Mouse (Mus musculus) neural tube, embryonic 11.5 days (tissue): ENCODE data around the gene Ncoa5. TPM values are rescaled to one million over a fixed set of nuclear protein-coding genes. Genes with fewer than 3 reads are reported as not detected.
A peak's percentile ranks its signal among the peaks of the same experiment; 100 is the strongest.

Source experiments
- ATAC-seq: fragments of 200-750 bp; cut with Nextera tagmentation; 2 replicates; pipeline ENCODE4 v1.8.0; 2017; ENCODE audit warnings: moderate number of reproducible peaks, mild to moderate bottlenecking, moderate TSS enrichment, moderate library complexity; ENCODE audit not compliant: insufficient read depth, low FRiP score, low TSS enrichment
- DNase-seq: peaks from one replicate; pipeline ENCODE4 v3.0.0-alpha.2; 2015; ENCODE audit warnings: low spot score
- H3K27ac ChIP-seq: fragments of 300-500 bp; sonication (generic); 2 replicates; pipeline ENCODE4 v1.5.1; 2014; ENCODE audit warnings: low read depth, mild to moderate bottlenecking, low read length
- H3K27me3 ChIP-seq: fragments of 300-500 bp; sonication (generic); 2 replicates; pipeline ENCODE4 v1.6.1; 2014; ENCODE audit warnings: mild to moderate bottlenecking, low read length, mixed read lengths; ENCODE audit not compliant: control insufficient read depth, insufficient read depth
- H3K36me3 ChIP-seq: fragments of 300-500 bp; sonication (generic); 2 replicates; pipeline ENCODE4 v1.6.1; 2014; ENCODE audit warnings: mild to moderate bottlenecking, low read length, moderate library complexity, mixed read lengths; ENCODE audit not compliant: control insufficient read depth, insufficient read depth
- H3K4me1 ChIP-seq: fragments of 300-500 bp; sonication (generic); 2 replicates; pipeline ENCODE4 v1.6.1; 2014; ENCODE audit warnings: low read length, mixed read lengths; ENCODE audit not compliant: control insufficient read depth, insufficient read depth
- H3K4me2 ChIP-seq: fragments of 300-500 bp; sonication (generic); 2 replicates; pipeline ENCODE4 v1.6.1; 2014; ENCODE audit warnings: low read depth, mild to moderate bottlenecking, moderate library complexity
- H3K4me3 ChIP-seq: fragments of 300-500 bp; sonication (generic); 2 replicates; pipeline ENCODE4 v1.5.1; 2014; ENCODE audit warnings: low read depth, low read length
- H3K9ac ChIP-seq: fragments of 300-500 bp; sonication (generic); 2 replicates; pipeline ENCODE4 v1.6.1; 2014; ENCODE audit warnings: mild to moderate bottlenecking, low read length
- H3K9me3 ChIP-seq: fragments of 300-500 bp; sonication (generic); 2 replicates; pipeline ENCODE4 v1.6.1; 2016; ENCODE audit warnings: low read length; ENCODE audit not compliant: control insufficient read depth
- WGBS: fragments of 180-500 bp; shearing (Covaris S2); extraction: QIAGEN DNeasy Blood & Tissue Kit; methylation state at CpG from one replicate; pipeline ENCODE4 v1.1.7; 2014; 5-methylcytosine and 5-hydroxymethylcytosine counted together
- polyA plus RNA-seq: library from polyadenylated mRNA; unstranded; fragments of >200 nt; fragmentation: Nextera tagmentation; extraction: Ambion mirVana; gene quantifications from 2 replicates; pipeline ENCODE4 v1.2.1, GENCODE M21; 2014

Gene Ncoa5
- polyA plus RNA-seq, 1 experiment from 2014 or later = 89.4 TPM

DNA sequence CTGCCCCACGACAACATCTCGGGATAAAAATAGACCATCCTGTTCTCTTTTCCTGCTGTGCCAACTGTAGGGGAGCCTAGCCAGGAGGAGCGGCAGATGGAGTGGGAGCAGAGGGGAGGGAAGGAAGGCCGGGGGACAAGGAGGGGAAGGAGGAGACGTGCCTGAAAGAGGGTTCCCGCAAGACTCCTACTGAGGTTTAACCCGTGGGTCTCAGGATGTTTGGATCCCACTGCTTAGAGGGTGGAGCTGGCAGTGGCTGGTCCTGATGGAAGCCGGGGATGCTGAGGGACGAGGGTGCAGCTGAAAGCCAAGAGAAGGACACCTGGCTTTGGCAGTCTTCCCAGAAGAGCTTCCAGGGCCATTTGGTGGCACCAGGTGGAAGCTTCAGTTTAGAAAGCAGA lies 38.7 kb upstream of the Ncoa5 start:
- ATAC-seq = no peak
- peaks cover 45% of the 10 kb centered on the region for H3K27me3 ChIP-seq
- no peak overlapping the region for H3K4me2 ChIP-seq

DNA sequence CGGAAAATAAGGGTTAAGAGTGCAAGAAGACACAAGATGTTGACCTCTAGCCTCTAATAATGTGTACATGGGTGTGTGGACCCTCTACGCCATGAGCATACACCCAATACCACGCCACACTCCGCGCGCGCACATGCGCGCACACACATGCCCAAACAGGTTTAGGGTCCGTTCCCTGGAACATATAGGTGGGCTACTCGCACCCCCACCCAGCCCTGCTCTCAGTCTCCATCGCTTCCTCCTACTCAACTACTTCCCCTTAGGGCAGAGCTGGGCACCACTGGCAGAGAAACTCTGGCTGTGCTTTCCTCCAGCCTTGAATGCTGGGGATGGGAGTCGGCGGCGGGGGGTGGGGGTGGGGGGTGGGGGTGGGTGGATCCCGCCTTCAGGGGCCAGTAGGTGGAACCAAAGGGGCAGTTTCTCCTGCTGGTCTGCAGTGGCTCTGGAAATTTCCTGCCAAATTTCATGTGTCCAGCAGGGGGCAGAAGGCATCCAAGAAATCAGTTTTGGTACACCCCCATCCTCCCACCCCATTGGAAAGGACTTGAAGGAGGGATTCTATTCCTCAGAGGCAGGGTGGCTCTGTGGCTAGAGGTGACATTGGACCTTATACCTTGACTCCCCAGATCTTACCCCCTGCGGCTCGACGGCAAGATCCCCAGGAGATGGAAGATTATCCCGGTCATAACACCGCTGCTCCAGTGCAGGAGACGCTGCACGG lies 35.6 kb upstream of the Ncoa5 start:
- Histone ChIP-seq H3K4me3 (no peak overlapping the region), H3K4me2 (peak overlapping the region; percentile 14; the same call in 1 of the 2 replicates), H3K9me3 (no peaks in the 10 kb centered on the region), H3K27me3 (peaks cover 19% of the 10 kb centered on the region), H3K27ac (no peak overlapping the region), H3K4me1 (0 out of 2 replicates have a peak, but pooled peaks cover 3% of the 10 kb centered on the region), H3K36me3 (no peaks in the 10 kb centered on the region), H3K9ac (no peak overlapping the region)
- DNase-seq = peak; percentile 68
- 25% methylated on average over 23 of the region's 23 CpGs for WGBS
- peak; percentile 45 for ATAC-seq

More for the DNA sequence above, 38.7 kb upstream of the Ncoa5 start:
- Histone ChIP-seq H3K4me3 (no peak overlapping the region), H3K36me3 (no peaks in the 10 kb centered on the region), H3K27ac (no peak overlapping the region), H3K4me1 (peaks cover 12% of the 10 kb centered on the region), H3K9ac (no peak overlapping the region; the same call in 1 of the 2 replicates), H3K9me3 (no peaks in the 10 kb centered on the region)
- no peak for DNase-seq
- 27% methylated on average over 9 of the region's 9 CpGs for WGBS

DNA sequence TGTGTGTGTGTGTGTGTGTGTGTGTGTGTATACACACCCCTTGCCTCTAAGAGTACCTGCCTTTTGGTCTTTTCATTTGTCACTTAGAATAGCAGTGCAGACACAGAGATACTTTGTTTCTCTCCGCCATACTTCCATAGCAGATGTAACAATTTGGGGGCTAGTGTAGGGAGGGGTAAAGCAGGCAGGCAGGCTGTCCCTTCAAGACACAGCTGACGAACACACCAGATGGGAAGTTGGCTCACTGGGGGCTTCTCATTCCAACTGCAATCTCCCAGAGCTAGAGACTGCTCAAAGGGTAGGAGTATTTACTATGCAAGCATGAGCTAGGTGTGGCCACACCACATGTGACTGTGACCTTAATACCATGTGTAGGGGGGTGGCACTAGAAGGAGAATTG lies 34.1 kb upstream of the Ncoa5 start:
- H3K36me3 ChIP-seq = no peaks in the 10 kb centered on the region
- no peak overlapping the region for H3K9ac ChIP-seq
- no peak for ATAC-seq
- H3K9me3 ChIP-seq = no peaks in the 10 kb centered on the region
- WGBS = 78% methylated on average over 2 of the region's 2 CpGs
- H3K4me3 ChIP-seq = no peak overlapping the region
- 0 out of 2 replicates have a peak, but pooled peaks cover 3% of the 10 kb centered on the region for H3K4me1 ChIP-seq
- H3K27ac ChIP-seq = no peak overlapping the region
- DNase-seq = no peak
- H3K4me2 ChIP-seq = no peak overlapping the region
- H3K27me3 ChIP-seq = peaks cover 9% of the 10 kb centered on the region

DNA sequence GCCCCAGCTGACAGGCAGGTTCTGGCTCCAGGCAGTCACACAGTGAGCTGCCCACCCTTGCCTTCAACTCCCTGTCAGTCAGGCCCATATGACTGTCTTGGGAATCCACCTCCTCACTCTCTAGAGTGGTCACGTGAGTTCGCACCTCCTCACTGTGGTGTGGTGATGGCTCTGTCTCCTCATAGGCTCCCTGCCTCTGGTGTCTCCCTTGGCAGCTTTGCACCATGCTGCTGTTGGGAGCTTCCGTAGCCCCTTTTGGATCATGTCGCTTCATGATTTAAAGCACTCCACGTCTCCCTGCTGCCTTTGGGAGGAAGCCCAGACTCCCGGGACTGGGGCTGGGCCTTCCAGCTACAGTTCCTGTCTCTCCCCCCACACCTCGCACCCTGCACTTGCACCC lies 29.8 kb upstream of the Ncoa5 start:
- WGBS = 48% methylated on average over 7 of the region's 7 CpGs
- Histone ChIP-seq H3K4me3 (no peak overlapping the region), H3K27ac (no peak overlapping the region), H3K9me3 (no peaks in the 10 kb centered on the region), H3K9ac (no peak overlapping the region), H3K4me2 (no peak overlapping the region), H3K36me3 (no peaks in the 10 kb centered on the region), H3K27me3 (no peaks in the 10 kb centered on the region), H3K4me1 (no peaks in the 10 kb centered on the region)
- ATAC-seq (no peak), DNase-seq (no peak)

DNA sequence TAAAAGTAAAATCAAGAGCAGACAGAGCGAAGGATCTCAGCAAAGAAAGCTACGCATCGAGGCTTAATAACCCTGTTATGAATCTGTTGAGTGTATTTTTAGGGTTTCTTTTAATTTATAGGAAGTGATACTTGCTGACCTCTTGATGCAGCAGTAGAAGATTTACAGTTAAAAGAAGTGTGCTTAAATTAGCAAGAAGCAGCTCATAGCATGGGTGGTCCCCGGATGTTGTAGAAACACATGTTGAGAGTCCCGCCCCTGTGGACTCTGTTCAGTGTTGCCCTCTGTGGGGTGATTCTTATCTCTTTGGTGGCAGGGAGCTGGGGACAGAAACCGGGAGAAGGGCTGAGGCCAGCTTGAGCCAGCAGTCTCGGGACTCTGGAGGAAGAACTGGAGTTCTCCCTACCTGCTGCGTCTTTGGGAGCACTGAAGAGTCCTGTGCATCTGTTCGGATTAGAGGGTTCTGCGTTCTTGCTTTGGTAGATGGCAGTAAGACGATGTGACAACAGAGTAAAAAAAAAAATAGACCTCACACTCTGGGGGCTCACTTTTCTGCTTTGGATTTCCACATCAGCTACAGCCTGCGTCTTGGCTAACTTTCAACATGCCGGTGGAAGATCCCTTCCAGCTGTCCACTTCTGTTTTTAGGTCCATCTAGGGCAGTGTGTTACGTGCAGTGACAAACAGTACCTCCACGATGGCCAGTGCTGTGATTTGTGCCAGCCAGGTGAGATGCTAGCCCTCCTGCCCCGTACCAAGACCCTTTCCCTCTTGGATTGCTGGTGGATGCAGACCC lies 27.2 kb upstream of the Ncoa5 start:
- 87% methylated on average over 16 of the region's 16 CpGs for WGBS
- Histone ChIP-seq H3K27ac (no peak overlapping the region), H3K27me3 (no peaks in the 10 kb centered on the region), H3K4me3 (no peak overlapping the region), H3K36me3 (no peaks in the 10 kb centered on the region), H3K9me3 (no peaks in the 10 kb centered on the region), H3K9ac (no peak overlapping the region), H3K4me2 (no peak overlapping the region), H3K4me1 (no peaks in the 10 kb centered on the region)
- DNase-seq (no peak), ATAC-seq (no peak)

DNA sequence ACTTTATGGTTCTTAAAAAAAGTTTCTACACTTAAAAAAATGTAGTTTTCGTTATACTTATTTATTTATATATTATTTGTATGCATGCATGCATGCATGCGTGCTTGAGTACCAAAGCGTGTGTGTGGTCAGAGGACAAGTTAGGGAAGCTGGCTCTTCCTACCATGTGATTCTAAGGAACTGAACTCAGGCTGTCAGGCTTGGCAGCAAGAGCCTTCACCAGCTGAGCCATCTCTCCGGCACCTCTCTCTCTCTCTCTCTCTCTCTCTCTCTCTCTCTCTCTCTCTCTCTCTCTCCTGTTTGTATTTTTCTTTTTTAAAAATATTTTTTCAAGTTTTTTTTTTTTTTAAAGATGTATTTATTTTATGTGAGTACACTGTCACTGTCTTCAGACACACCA lies 25.3 kb upstream of the Ncoa5 start:
- Histone ChIP-seq H3K4me2 (no peak overlapping the region), H3K9me3 (no peaks in the 10 kb centered on the region), H3K4me3 (no peak overlapping the region), H3K9ac (no peak overlapping the region), H3K27ac (no peak overlapping the region), H3K4me1 (no peaks in the 10 kb centered on the region; the same call in 1 of the 2 replicates), H3K36me3 (no peaks in the 10 kb centered on the region), H3K27me3 (peaks cover 3% of the 10 kb centered on the region; the same call in 1 of the 2 replicates)
- no peak for DNase-seq
- no peak for ATAC-seq
- 95% methylated on average over 4 of the region's 4 CpGs for WGBS

DNA sequence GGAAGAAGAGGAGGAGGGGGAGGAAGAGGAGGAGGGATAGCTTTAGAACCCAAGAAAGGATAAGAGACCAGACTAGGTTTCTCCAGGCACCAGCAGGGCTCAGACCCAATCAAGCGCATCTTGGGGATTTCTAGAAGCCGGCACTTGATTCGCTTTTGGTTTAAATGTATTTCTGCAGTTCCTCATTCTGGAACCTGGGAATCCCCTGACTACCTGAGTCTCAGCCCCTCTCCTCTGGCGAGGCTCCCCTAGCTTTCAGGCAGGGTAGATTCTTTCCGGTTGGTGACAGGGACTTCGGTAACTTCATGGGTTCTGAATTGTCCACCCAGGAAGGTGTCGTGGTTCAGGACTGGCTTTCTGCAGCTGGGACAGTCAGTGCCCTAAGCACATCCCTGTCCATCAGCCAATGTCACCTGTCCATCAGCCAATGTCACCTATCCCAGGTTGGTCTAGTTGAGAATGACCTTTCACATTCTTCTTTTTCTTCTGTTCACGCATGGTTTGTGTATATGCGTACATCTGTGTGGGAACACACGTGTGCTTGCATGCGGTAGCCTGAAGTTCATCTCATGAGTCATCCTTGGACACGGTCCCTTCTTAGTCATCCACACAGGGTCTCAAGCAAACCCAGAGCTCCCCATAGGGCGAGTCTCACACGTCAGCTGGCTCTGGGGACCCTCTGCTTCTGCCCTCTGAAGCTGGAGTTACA lies 21.9 kb upstream of the Ncoa5 start:
- Histone ChIP-seq H3K9ac (no peak overlapping the region), H3K4me1 (no peaks in the 10 kb centered on the region; the same call in 1 of the 2 replicates), H3K27ac (no peak overlapping the region), H3K27me3 (peaks cover 3% of the 10 kb centered on the region; the same call in 1 of the 2 replicates), H3K9me3 (no peaks in the 10 kb centered on the region), H3K4me2 (peak overlapping the region; percentile 41), H3K36me3 (no peaks in the 10 kb centered on the region), H3K4me3 (no peak overlapping the region)
- WGBS = 86% methylated on average over 14 of the region's 14 CpGs
- DNase-seq (no peak), ATAC-seq (no peak)

DNA sequence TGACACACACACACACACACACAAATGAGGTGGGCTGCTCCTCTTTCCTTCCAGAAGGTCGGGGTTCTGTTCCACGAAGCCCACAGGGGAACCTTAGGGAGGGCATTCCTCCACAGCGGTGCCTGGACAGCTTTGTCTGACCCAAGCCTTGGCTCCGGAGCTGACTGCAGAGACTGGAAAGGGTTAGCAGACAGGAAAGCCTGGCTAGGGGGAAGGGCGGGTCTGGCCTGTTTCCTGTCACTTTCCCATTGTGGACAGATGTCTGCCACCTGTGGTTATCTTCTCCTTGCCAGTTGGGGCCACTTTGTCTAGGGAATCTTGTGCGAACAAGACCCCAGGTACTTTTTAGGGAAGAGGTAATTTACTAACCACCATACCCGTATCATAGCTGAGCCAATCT lies 21.2 kb upstream of the Ncoa5 start:
- Histone ChIP-seq H3K27ac (no peak overlapping the region), H3K9ac (0 out of 2 replicates have a peak overlapping the region, but pooled peaks have one; percentile 26), H3K4me3 (peak overlapping the region; percentile 17), H3K36me3 (no peaks in the 10 kb centered on the region), H3K27me3 (peaks cover 3% of the 10 kb centered on the region; the same call in 1 of the 2 replicates), H3K4me2 (peak overlapping the region; percentile 41), H3K9me3 (no peaks in the 10 kb centered on the region), H3K4me1 (no peaks in the 10 kb centered on the region; the same call in 1 of the 2 replicates)
- ATAC-seq (no peak), DNase-seq (no peak)
- 13% methylated on average over 7 of the region's 7 CpGs for WGBS
